Comparison of ENCODE assay signal across 8 mouse cellular contexts in the genomic region with DNA sequence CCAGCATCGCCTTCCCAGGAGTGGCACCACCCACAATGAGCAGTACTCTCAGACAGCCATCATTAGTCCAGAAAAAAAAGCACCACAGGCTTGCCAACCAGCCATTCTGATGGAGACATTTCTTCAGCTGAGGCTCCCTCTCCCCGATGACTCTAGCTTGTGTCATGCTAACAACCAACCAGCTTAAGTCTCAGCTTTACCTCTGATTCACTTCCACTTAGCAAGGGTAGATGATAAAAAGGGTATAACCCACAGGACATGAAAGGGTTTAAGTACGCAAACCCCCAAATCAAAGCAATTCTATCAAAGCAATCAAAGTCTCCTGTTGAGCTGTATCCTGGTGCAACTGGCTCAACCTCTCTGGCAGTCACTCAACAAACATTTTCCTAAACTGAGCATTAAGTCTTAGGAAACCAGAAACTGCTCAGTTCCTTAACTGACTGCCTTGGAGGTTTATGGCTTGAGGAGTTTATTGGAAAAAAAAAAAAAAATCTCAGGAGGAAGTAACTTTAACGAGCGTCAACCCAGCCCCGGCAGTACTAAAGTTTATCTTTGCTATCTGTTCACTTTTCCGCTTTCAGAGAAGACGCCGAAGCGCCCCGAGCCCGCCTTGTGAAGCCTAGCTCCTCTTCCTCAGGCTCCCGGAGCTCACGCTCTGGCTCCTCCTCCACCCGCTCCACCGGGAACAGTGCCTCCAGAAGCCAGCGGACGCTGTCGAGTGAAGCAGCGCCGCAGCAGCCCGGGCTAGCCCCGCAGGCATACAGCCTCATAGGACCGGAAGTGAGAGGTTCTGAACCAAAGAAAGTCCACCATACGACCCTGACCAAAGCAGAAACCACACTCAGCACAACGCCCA. TPM values are rescaled to one million over a fixed set of nuclear protein-coding genes. Genes with fewer than 3 reads are reported as not detected.
DNase-seq lines count a peak whose midpoint lies in the region; ATAC-seq lines count a peak whose summit lies in the region.

No protein-coding gene starts in this region.

- H3K36me3 ChIP-seq in heart, embryonic 12.5 days = no peaks in the 10 kb centered on the region
- no peaks in the 10 kb centered on the region; the same call in 1 of the 2 replicates for H3K36me3 ChIP-seq in kidney, embryonic 16.5 days (ENCODE audit: insufficient read depth, low read length)
- H3K36me3 ChIP-seq in stomach, embryonic 16.5 days (ENCODE audit: control insufficient read depth, insufficient read depth, low read length) = no peaks in the 10 kb centered on the region

- peak overlapping the region; percentile 56 for H3K4me2 ChIP-seq in heart, embryonic 12.5 days
- H3K4me2 ChIP-seq in kidney, embryonic 16.5 days (replicated peaks; ENCODE audit: low read depth, low read length) = peak overlapping the region; percentile 47
- peak overlapping the region; percentile 46 for H3K4me2 ChIP-seq in stomach, embryonic 16.5 days (ENCODE audit: low read depth, low read length)

- no peaks in the 10 kb centered on the region for H3K9me3 ChIP-seq in heart, embryonic 12.5 days (replicated peaks)
- H3K9me3 ChIP-seq in kidney, embryonic 16.5 days (ENCODE audit: low read length) = no peaks in the 10 kb centered on the region
- no peaks in the 10 kb centered on the region for H3K9me3 ChIP-seq in stomach, embryonic 16.5 days (replicated peaks; ENCODE audit: control insufficient read depth, low read length)

- DNase-seq in embryo, embryonic 11 days = peak; percentile 42
- no peak for DNase-seq in embryo, embryonic 10 days (ENCODE audit: low spot score)
- peak; percentile 80 for DNase-seq in lung, postnatal 36 days
- no peak for DNase-seq in right cerebral cortex, postnatal 4 days

- H3K4me1 ChIP-seq in heart, embryonic 12.5 days (replicated peaks) = peaks cover 34% of the 10 kb centered on the region
- peaks cover 28% of the 10 kb centered on the region for H3K4me1 ChIP-seq in kidney, embryonic 16.5 days (ENCODE audit: insufficient read depth, low read length)
- peaks cover 12% of the 10 kb centered on the region for H3K4me1 ChIP-seq in stomach, embryonic 16.5 days (ENCODE audit: control insufficient read depth, insufficient read depth, low read length)

- no peaks in the 10 kb centered on the region for H3K27me3 ChIP-seq in heart, embryonic 12.5 days (replicated peaks)
- H3K27me3 ChIP-seq in kidney, embryonic 16.5 days (ENCODE audit: insufficient read depth, low read length) = no peaks in the 10 kb centered on the region
- no peaks in the 10 kb centered on the region for H3K27me3 ChIP-seq in stomach, embryonic 16.5 days (ENCODE audit: control insufficient read depth, insufficient read depth, low read length)

- H3K9ac ChIP-seq in heart, embryonic 12.5 days = no peak overlapping the region
- H3K9ac ChIP-seq in kidney, embryonic 16.5 days (replicated peaks; ENCODE audit: low read length) = peak overlapping the region; percentile 43
- H3K9ac ChIP-seq in stomach, embryonic 16.5 days (ENCODE audit: low read length) = peak overlapping the region; percentile 56; the same call in 1 of the 2 replicates

- 32% methylated on average over 26 of the region's 26 CpGs for WGBS in heart, embryonic 12.5 days
- 24% methylated on average over 26 of the region's 26 CpGs for WGBS in kidney, embryonic 16.5 days
- WGBS in stomach, embryonic 16.5 days = 37% methylated on average over 26 of the region's 26 CpGs

- H3K27ac ChIP-seq in heart, embryonic 12.5 days (ENCODE audit: poor library complexity, severe bottlenecking) = peak overlapping the region; percentile 70; the same call in 1 of the 2 replicates
- H3K27ac ChIP-seq in kidney, embryonic 16.5 days (ENCODE audit: low read length) = peak overlapping the region; percentile 64
- H3K27ac ChIP-seq in stomach, embryonic 16.5 days (ENCODE audit: low read length) = peak overlapping the region; percentile 77

- peak; percentile 53 for ATAC-seq in common myeloid progenitor, adult 5-6 weeks (replicated peaks; ENCODE audit: low read depth, poor library complexity, severe bottlenecking)
- peak; percentile 56 for ATAC-seq in heart, embryonic 12.5 days (ENCODE audit: insufficient number of reproducible peaks, low FRiP score)
- ATAC-seq in kidney, embryonic 16.5 days (ENCODE audit: low FRiP score, low TSS enrichment) = peak; percentile 57
- 0 out of 2 replicates have a peak, but pooled peaks have one; percentile 34 for ATAC-seq in stomach, embryonic 16.5 days (ENCODE audit: insufficient read depth, low FRiP score)

- H3K4me3 ChIP-seq in heart, embryonic 12.5 days = peak overlapping the region; percentile 21; the same call in 1 of the 2 replicates
- peak overlapping the region; percentile 32 for H3K4me3 ChIP-seq in kidney, embryonic 16.5 days (ENCODE audit: low read length)
- H3K4me3 ChIP-seq in stomach, embryonic 16.5 days (replicated peaks; ENCODE audit: low read length) = peak overlapping the region; percentile 23

RNA-seq across cellular contexts. Expression of a gene that starts 18.8 kb away (rescaled TPM):
- total RNA-seq in common myeloid progenitor, adult 5-6 weeks (2017) = 4,616 and 4,673 TPM in 2 replicates
- 2,193 and 2,206 TPM in 2 replicates for polyA plus RNA-seq in heart, embryonic 12.5 days (2016; fragmentation: Nextera tagmentation; extraction: Ambion mirVana)
- 2,859 and 3,187 TPM in 2 replicates for polyA plus RNA-seq in kidney, embryonic 16.5 days (2015; fragmentation: Nextera tagmentation; extraction: Ambion mirVana)
- 2,089 and 2,252 TPM in 2 replicates for polyA plus RNA-seq in stomach, embryonic 16.5 days (2015; fragmentation: Nextera tagmentation; extraction: Ambion mirVana)

Comparison
In these comparisons a context has a peak if more than half of its experiments do, and no peak if none do; other contexts are left out.
1. DNase-seq: peak in embryo, embryonic 11 days (single experiment) and lung, postnatal 36 days (single experiment); none in embryo, embryonic 10 days (single experiment) and right cerebral cortex, postnatal 4 days (single experiment).
2. Peak in every context shown above with its lines, with median percentiles within 50 percentile points of each other: ATAC-seq, H3K27ac ChIP-seq, H3K4me2 ChIP-seq and H3K4me3 ChIP-seq.